ENCODE assay signal across 9 mouse cellular contexts in the genomic region with DNA sequence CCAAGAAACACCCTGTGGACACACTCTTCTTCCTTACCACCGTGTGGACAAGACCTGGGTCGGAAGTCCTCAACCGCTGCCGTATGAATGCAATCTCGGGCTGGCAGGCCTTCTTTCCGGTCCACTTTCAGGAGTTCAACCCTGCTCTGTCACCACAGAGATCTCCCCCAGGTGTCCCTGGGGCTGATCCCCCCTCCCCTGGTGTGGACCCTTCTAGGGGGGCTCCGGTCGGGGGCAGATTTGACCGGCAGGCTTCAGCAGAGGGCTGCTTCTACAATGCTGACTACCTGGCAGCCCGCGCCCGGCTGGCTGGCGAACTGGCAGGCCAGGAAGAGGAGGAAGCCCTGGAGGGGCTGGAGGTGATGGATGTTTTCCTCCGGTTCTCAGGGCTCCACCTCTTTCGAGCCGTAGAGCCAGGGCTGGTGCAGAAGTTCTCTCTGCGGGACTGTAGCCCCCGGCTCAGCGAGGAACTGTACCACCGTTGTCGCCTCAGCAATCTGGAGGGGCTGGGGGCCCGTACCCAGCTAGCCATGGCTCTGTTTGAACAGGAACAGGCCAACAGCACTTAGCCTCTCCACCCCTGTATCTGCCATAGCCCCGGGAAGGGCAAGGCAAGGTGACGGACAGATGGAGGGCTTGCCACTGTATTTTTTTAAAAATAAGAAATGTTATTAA. TPM values are rescaled to one million over a fixed set of nuclear protein-coding genes. Genes with fewer than 3 reads are reported as not detected.
DNase-seq lines count a peak whose midpoint lies in the region; ATAC-seq and TF ChIP-seq lines count a peak whose summit lies in the region.
"Had no signal": no experiment of that assay in that cellular context is flagged by ENCODE, and none has a peak within 500 bp of the region (broad histone marks: within the 10 kb centered on the region; RNA-seq: fewer than 3 reads in every experiment).

No protein-coding gene starts in this region.

- WGBS in lung, embryonic 16.5 days, result 48% methylated on average over 24 of the region's 24 CpGs

- H3K27me3 ChIP-seq in lung, embryonic 16.5 days (ENCODE audit: control insufficient read depth, insufficient read depth, low read depth, low read length), result no peaks in the 10 kb centered on the region
- no peaks in the 10 kb centered on the region for H3K27me3 ChIP-seq in myocyte (ENCODE audit: control insufficient read depth, insufficient read depth, insufficient read length)

- ATAC-seq in lung, embryonic 16.5 days (ENCODE audit: low read depth), result peak; percentile 8; the same call in 1 of the 2 replicates

- peaks cover 18% of the 10 kb centered on the region for H3K79me2 ChIP-seq in myocyte (ENCODE audit: control insufficient read depth, insufficient read depth)

- no peak overlapping the region; the same call in 1 of the 2 replicates for H3K4me3 ChIP-seq in lung, embryonic 16.5 days (ENCODE audit: low read length)
- no peak overlapping the region for H3K4me3 ChIP-seq in myocyte
- H3K4me3 ChIP-seq: limb, embryonic 12.5 days had no signal

- peaks cover 23% of the 10 kb centered on the region for H3K4me1 ChIP-seq in lung, embryonic 16.5 days (replicated peaks; ENCODE audit: control insufficient read depth, insufficient read depth, low read length)

- H3K9me3 ChIP-seq in lung, embryonic 16.5 days (ENCODE audit: control insufficient read depth, low read length), result no peaks in the 10 kb centered on the region
- H3K9me3 ChIP-seq: limb, embryonic 12.5 days had no signal

- H3K4me2 ChIP-seq in lung, embryonic 16.5 days (ENCODE audit: low read depth, low read length), result peak overlapping the region; percentile 17
- H3K4me2 ChIP-seq in myocyte (ENCODE audit: low read depth), result peak overlapping the region; percentile 84

- no peak overlapping the region for H3K27ac ChIP-seq in lung, embryonic 16.5 days (ENCODE audit: low read length)
- H3K27ac ChIP-seq: limb, embryonic 12.5 days had no signal

- peaks cover 38% of the 10 kb centered on the region for H3K36me3 ChIP-seq in lung, embryonic 16.5 days (ENCODE audit: control insufficient read depth, insufficient read depth, low read length)
- peaks cover 4% of the 10 kb centered on the region for H3K36me3 ChIP-seq in myocyte (ENCODE audit: control insufficient read depth, insufficient read depth)

- H3ac ChIP-seq in myocyte (ENCODE audit: control insufficient read depth, insufficient read length), result no peak overlapping the region

- H3K9ac ChIP-seq in lung, embryonic 16.5 days (ENCODE audit: low read length), result no peak overlapping the region; the same call in 1 of the 2 replicates
- H3K9ac ChIP-seq: limb, embryonic 12.5 days had no signal

- TF ChIP-seq POLR2A in myocyte (IDR thresholded peaks at IDR 0.05; ENCODE audit: insufficient read length, low read depth), result no peak

- DNase-seq in cerebellum, postnatal 10 days, result peak; percentile 34 to 41
- DNase-seq in cerebellum, adult 11 months, result no peak
- no peak for DNase-seq in lung, postnatal 14 days
- peak; percentile 40 for DNase-seq in kidney, adult 9 months
- no peak for DNase-seq in adipocyte (ENCODE audit: low spot score)
- DNase-seq in layer of hippocampus, adult 9-10 months (ENCODE audit: low spot score), result no peak

TF ChIP-seq in myocyte, 11 proteins besides CTCF, POLR2A, EP300 and RAD21:
- peak; percentile 55 for TF ChIP-seq POLR2AphosphoS2 (IDR thresholded peaks at IDR 0.05; ENCODE audit: insufficient read length, low read depth)
- TF ChIP-seq MAX (IDR thresholded peaks at IDR 0.05; ENCODE audit: low read depth), result no peak
TF ChIP-seq in myocyte: peak in this region for 1.

RNA-seq across cellular contexts. Expression of gene Chpf2, which starts 5.4 kb away (rescaled TPM):
- 19.4 and 20.2 TPM in 2 replicates for polyA plus RNA-seq in lung, embryonic 16.5 days (2015; fragmentation: Nextera tagmentation; extraction: Ambion mirVana)
- polyA plus RNA-seq in myocyte (2012; fragmentation: generic; extraction: Trizol), result 39.5 TPM

RNA-seq across cellular contexts. Expression of gene Abcf2, which starts 14.7 kb away (rescaled TPM):
- polyA plus RNA-seq in lung, embryonic 16.5 days (2015; fragmentation: Nextera tagmentation; extraction: Ambion mirVana), result 88.9 and 93.4 TPM in 2 replicates
- 137 TPM for polyA plus RNA-seq in myocyte (2012; fragmentation: generic; extraction: Trizol)

RNA-seq across cellular contexts. Expression of gene Smarcd3, which starts 32.3 kb away (rescaled TPM):
- polyA plus RNA-seq in lung, embryonic 16.5 days (2015; fragmentation: Nextera tagmentation; extraction: Ambion mirVana), result 21.1 and 22.2 TPM in 2 replicates
- 128 TPM for polyA plus RNA-seq in myocyte (2012; fragmentation: generic; extraction: Trizol)

RNA-seq across cellular contexts. Expression of gene 4931409K22Rik, which starts 35.3 kb away (rescaled TPM):
- 0.14 TPM in 1 of 2 replicates, not detected in the other for polyA plus RNA-seq in lung, embryonic 16.5 days (2015; fragmentation: Nextera tagmentation; extraction: Ambion mirVana)
- polyA plus RNA-seq in myocyte (2012; fragmentation: generic; extraction: Trizol), result not detected

RNA-seq across cellular contexts. Expression of gene Asb10, which starts 51.2 kb away (rescaled TPM):
- polyA plus RNA-seq in lung, embryonic 16.5 days (2015; fragmentation: Nextera tagmentation; extraction: Ambion mirVana), result 0.13 and 0.63 TPM in 2 replicates
- 0.77 TPM for polyA plus RNA-seq in myocyte (2012; fragmentation: generic; extraction: Trizol)

Comparison
In these comparisons a context has a peak if more than half of its experiments do, and no peak if none do; other contexts are left out.
1. DNase-seq: peak in cerebellum, postnatal 10 days (2 of 2) and kidney, adult 9 months (single experiment); none in cerebellum, adult 11 months (single experiment), lung, postnatal 14 days (single experiment), adipocyte (single experiment) and layer of hippocampus, adult 9-10 months (single experiment).